Mouse (Mus musculus): ENCODE data around the gene Slc35f6.

Slc35f6 gene

GRCm38 (mm10) chr5:30647815-30648560 is at the start of gene Slc35f6:
Gene Slc35f6 (plus strand): TSS chr5:30647933.
- DNase-seq (ENCODE audit: low read depth, low spot score), result peak; percentile 60

- no peak for DNase-seq (ENCODE audit: low read depth, low spot score)
These were observed 46.3 kb upstream of the Slc35f6 start for GRCm38 (mm10) chr5:30601397-30601796.

GRCm38 (mm10) chr5:30603255-30603654 is 44.5 kb upstream of the Slc35f6 start:
- DNase-seq (ENCODE audit: low read depth, low spot score), result no peak

- DNase-seq (ENCODE audit: low read depth, low spot score), result no peak
These were observed 43.8 kb upstream of the Slc35f6 start for GRCm38 (mm10) chr5:30603926-30604325.

GRCm38 (mm10) chr5:30604769-30605188 is 43.0 kb upstream of the Slc35f6 start:
- DNase-seq (ENCODE audit: low read depth, low spot score), result no peak

GRCm38 (mm10) chr5:30605649-30606048 is 42.1 kb upstream of the Slc35f6 start:
- DNase-seq (ENCODE audit: low read depth, low spot score), result no peak

GRCm38 (mm10) chr5:30606424-30607073 is 41.2 kb upstream of the Slc35f6 start:
- DNase-seq (ENCODE audit: low read depth, low spot score), result no peak

GRCm38 (mm10) chr5:30609094-30609493 is 38.6 kb upstream of the Slc35f6 start:
- no peak for DNase-seq (ENCODE audit: low read depth, low spot score)

- DNase-seq (ENCODE audit: low read depth, low spot score), result no peak
These were observed 37.7 kb upstream of the Slc35f6 start for GRCm38 (mm10) chr5:30609918-30610645.

GRCm38 (mm10) chr5:30611091-30611490 is 36.6 kb upstream of the Slc35f6 start:
- DNase-seq (ENCODE audit: low read depth, low spot score), result no peak

GRCm38 (mm10) chr5:30611689-30612088 is 36.0 kb upstream of the Slc35f6 start:
- no peak for DNase-seq (ENCODE audit: low read depth, low spot score)

GRCm38 (mm10) chr5:30612575-30612974 is 35.2 kb upstream of the Slc35f6 start:
- no peak for DNase-seq (ENCODE audit: low read depth, low spot score)

- no peak for DNase-seq (ENCODE audit: low read depth, low spot score)
These were observed 34.5 kb upstream of the Slc35f6 start for GRCm38 (mm10) chr5:30613242-30613641.

- no peak for DNase-seq (ENCODE audit: low read depth, low spot score)
These were observed 33.5 kb upstream of the Slc35f6 start for GRCm38 (mm10) chr5:30614221-30614620.

- no peak for DNase-seq (ENCODE audit: low read depth, low spot score)
These were observed 32.3 kb upstream of the Slc35f6 start for GRCm38 (mm10) chr5:30615416-30615815.

GRCm38 (mm10) chr5:30615819-30616218 is 31.9 kb upstream of the Slc35f6 start:
- no peak for DNase-seq (ENCODE audit: low read depth, low spot score)

- DNase-seq (ENCODE audit: low read depth, low spot score), result no peak
These were observed 31.1 kb upstream of the Slc35f6 start for GRCm38 (mm10) chr5:30616644-30617043.

- DNase-seq (ENCODE audit: low read depth, low spot score), result no peak
These were observed 30.4 kb upstream of the Slc35f6 start for GRCm38 (mm10) chr5:30617357-30617756.

- no peak for DNase-seq (ENCODE audit: low read depth, low spot score)
These were observed 29.9 kb upstream of the Slc35f6 start for GRCm38 (mm10) chr5:30617851-30618250.

GRCm38 (mm10) chr5:30618376-30619003 is 29.2 kb upstream of the Slc35f6 start:
- no peak for DNase-seq (ENCODE audit: low read depth, low spot score)

GRCm38 (mm10) chr5:30619211-30619610 is 28.5 kb upstream of the Slc35f6 start:
- no peak for DNase-seq (ENCODE audit: low read depth, low spot score)

GRCm38 (mm10) chr5:30620567-30620966 is 27.2 kb upstream of the Slc35f6 start:
- no peak for DNase-seq (ENCODE audit: low read depth, low spot score)
